Mouse (Mus musculus) brain, embryonic 18.5 days (tissue): ENCODE results near the gene Slc27a2.
"Not testable (repeated sequence)": the region's sequence is repeated elsewhere in the genome, so short reads cannot be mapped to it uniquely, and the experiment has no call there.

Experiments
- DNase-seq: peaks from one replicate; pipeline ENCODE4 v3.0.0-alpha.2; 2012; ENCODE audit warnings: low read depth, low spot score

The Slc27a2 gene

DNA sequence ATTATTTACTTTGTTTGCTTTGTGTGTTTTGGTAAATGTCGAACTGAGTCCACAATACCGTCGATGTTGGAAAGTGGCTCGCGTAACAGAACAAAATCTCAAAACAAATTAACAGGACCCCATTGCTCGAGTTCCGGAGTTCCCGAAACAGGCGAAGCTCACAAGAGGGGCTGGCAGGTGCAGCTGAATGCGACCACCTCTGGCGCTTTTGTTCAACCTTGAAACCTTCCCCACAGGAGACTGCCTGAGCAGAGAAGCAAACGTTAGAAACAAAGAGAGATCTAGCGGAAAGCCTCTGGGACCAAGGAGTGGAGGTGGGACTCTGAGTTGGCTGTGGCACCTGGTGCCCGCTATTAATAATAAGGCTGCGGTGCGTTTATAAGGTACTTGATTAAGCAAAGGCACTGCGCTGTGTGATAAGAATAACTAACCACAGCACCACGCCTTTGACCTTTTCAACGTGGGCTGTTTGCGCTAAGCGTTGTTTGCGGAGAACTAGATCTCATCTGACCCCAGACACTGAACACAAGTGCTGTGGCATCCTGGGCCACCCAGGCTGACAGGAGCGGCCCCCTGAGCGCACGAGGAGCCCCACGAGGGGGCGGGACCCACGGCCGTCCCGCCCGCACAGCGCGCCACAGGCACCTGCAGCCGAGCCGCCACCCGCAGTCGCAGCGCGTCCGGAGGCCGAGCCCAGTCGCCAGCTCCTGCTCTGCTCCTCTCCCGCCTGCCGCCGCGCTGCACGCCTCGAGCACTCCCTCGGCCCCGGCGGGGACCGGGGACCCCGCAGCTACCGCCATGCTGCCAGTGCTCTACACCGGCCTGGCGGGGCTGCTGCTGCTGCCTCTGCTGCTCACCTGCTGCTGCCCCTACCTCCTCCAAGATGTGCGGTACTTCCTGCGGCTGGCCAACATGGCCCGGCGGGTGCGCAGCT lies at the start of gene Slc27a2:
Gene Slc27a2 (plus strand): TSS at position 51 of the 934 bp plus-strand sequence.
- no peak for DNase-seq

GRCm38 (mm10) chr2:126505156-126505555 lies 47.1 kb upstream of the Slc27a2 start:
- DNase-seq = no peak

DNA sequence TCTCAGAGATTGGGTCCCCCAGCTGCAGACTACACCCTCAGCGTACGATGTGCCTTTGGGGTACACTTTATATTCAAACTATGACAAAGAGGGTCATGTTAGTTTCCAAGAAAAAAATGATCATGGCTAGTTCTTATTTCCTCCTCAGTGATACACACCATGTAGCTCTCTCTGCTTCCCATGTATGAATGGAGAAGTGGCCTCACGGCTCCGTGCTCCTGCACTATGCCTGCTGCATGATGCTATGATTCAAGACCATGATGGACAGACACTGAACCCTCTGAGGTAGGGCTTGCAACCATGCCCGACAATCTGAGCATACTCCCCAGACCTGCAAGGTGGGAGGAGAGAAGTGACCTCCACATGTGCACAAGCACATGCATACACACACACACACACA lies 44.7 kb upstream of the Slc27a2 start:
- no peak for DNase-seq

GRCm38 (mm10) chr2:126508228-126508627 lies 44.0 kb upstream of the Slc27a2 start:
- no peak for DNase-seq

DNA sequence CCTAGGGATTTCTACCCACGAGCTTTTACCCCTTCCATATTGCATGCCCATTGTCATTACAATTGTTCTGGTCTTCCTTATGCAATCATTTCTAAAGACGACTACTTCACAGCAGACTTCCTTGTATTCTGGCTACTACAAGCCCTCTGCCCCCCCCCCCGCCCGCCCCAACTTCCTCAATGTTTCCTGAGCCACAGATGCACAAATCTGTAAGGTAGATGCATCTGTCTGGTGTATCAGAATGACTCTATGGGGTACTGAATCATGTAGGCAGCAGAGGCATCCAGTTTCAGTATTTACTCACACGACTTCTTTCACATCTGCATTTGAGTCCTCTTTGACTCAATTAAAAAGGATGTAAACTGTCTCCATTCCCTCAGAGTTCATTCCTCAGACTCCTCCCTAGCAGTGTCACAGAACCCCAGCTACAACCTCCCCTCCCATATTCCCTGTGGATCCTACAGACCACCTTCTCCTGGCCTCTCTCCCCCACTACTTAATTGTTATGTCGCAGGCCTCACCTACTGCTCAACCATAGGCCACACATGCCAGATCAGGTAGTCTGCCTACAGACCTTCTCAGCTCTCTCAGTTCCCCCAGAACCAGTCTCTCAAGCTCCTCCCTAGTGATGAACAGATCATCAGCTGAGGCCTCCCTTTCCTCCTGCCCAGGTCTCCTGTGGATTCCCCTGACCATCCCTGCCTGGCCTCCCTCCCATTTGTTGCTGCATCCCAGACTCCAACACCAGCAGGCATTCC lies 37.0 kb upstream of the Slc27a2 start:
- no peak for DNase-seq

GRCm38 (mm10) chr2:126519872-126520581 lies 32.2 kb upstream of the Slc27a2 start:
- DNase-seq = no peak

DNA sequence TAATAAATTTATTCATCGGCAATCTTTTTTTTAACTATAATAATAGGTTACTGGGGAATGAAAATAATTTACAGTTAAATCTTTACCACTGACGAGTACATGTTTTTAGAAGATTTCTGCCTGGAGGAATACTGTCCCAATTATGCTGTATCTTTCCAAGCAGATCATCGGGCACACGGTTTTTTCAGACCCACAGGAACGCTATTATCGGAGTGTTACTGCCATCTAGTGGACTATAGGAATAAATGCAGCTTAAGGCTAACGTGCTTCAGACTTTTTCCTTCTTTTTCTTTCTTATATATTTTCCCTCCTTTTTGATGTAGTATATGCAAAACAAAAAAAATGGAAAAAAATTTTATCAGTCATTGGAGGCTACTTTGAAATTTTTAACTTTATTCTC lies 31.4 kb upstream of the Slc27a2 start:
- peak; percentile 20 for DNase-seq

DNA sequence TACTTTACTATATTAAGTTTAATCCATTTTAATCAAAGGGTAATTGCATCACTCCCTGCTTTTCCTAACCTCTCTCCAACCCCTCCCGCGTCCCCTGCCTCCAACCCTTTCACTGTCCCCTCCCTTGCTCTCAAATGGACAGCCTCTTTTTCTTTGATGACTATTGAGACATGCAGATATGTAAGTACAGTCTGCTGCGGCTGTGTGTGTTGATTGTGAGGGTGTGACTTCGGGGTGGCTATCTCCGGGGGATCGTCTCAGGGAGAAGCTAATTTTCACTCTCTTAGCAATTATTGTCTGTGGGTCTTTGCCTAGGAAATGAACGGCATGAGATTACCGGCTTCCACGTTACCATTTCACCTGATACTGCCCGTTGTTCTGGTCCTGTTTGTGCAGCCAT lies 30.7 kb upstream of the Slc27a2 start:
- DNase-seq = no peak

- no peak for DNase-seq
Observed at GRCm38 (mm10) chr2:126522056-126522455, 30.2 kb upstream of the Slc27a2 start.

- not testable (repeated sequence) for DNase-seq
Observed at GRCm38 (mm10) chr2:126523101-126523745, 29.0 kb upstream of the Slc27a2 start.

DNA sequence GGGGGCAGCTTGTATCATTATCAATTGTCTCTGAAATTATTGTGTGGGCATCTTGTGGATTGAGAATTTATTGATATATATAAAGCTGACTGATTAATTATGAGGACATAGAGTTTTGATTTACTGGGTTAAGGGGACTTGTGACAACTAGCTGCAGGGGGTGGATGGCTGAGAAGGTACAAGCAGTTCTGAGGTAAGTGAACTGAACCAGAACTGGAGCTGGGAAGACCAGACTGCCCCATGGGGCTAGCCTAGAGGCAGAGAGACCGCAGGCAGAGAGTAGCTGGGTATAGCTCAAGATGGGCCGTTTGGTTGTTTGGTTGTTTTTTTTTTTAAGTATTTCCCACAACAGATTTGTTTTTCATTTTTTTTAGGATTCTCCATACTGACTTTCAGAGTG lies 27.9 kb upstream of the Slc27a2 start:
- no peak for DNase-seq

DNA sequence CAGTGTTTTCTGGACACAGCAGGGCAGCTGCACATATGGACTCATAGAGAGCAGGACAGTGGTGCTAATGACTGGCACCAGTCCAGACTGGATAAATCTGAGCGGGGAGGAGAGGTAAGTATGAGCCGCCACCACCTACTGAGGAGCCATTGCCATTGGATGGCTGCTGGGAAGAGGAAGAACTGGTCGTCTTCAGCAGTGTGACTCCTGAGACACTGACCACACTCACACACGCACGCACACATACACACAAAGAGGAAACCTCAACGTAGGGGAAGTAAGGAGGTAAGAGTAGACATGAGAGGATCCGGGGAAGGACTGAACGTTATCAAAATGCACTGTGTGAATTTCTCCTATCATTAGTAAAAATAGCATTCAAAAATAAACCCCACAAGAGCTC lies 24.7 kb upstream of the Slc27a2 start:
- DNase-seq = no peak

- no peak for DNase-seq
Observed at GRCm38 (mm10) chr2:126530581-126530980, 21.6 kb upstream of the Slc27a2 start.

GRCm38 (mm10) chr2:126537654-126538053 lies 14.6 kb upstream of the Slc27a2 start:
- no peak for DNase-seq

DNA sequence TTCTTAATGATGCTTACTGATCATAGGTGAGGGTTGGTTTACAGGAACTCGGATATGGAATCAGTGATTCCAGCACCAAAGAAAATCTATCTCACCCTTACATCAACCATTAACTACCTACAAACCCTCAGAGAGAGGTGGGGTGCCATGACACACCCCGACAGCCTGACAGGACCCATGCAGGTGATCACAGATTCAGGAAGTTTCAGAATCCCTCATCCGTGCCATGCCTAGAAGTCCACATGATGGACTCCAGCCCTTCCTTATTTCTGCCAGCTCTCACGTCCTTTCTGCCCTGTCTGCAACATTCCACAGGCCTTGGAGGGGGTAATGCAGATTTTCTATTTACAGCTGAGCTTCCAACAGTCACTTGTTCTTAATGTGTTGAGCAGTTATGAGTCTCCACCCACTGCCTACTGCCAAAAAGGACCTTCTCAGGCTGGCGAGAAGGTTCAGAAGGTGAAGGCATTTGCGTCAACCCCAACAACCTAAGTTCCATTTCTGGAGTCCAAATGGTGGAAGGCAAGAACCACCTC lies 11.7 kb upstream of the Slc27a2 start:
- no peak for DNase-seq

GRCm38 (mm10) chr2:126542211-126542610 lies 10.0 kb upstream of the Slc27a2 start:
- DNase-seq = no peak

GRCm38 (mm10) chr2:126545297-126545696 lies 6.9 kb upstream of the Slc27a2 start:
- DNase-seq = no peak

DNA sequence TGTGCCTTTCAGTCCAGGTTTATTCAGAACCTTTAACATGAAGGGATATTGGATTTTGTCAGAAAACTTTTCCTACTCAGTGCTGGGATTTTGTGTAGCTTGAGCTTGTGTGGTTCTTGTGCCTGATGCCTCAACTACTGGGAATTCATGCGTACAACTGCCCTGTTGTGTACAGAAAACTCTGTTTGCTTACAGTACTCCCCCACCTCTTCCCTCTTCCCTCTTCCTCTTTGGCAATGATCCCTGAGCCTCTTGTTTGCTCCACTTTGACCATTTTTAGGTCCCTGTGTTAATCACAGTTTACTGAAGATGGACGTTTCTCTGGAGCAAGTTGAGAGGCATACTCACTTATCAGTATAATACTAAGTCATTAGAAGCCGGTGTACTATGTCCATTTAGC lies 5.8 kb upstream of the Slc27a2 start:
- no peak for DNase-seq

- no peak for DNase-seq
Observed at GRCm38 (mm10) chr2:126549681-126550080, 2.5 kb upstream of the Slc27a2 start.

DNA sequence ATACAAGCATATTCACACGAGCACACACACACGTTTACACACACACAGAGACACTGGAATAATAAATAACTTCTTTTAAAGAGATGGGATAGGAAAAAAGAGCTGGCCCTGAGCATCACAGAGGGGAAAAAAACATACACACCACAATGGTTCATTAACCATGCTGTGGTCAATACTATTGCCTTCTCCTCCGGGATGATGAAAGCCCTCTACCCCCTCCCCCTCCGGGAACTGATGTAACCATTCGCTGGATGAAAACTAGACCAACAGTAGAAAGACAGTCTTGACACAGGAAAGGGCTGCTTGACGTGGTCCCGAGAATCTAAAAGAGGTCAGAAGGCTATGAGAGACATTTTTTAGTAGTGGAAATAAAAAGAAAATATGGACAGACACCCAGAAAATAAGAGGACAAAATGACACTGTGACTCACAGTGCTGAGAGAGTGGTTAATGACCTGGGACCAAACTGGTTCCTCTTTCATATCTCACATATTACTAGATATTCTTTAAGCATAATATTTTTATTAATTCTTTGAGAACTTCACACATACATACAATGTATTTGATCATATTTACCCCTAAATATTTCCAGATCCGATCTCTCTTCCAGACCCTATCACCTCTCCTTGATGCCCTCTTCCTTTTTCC lies 840 bp upstream of the Slc27a2 start:
- no peak for DNase-seq

DNA sequence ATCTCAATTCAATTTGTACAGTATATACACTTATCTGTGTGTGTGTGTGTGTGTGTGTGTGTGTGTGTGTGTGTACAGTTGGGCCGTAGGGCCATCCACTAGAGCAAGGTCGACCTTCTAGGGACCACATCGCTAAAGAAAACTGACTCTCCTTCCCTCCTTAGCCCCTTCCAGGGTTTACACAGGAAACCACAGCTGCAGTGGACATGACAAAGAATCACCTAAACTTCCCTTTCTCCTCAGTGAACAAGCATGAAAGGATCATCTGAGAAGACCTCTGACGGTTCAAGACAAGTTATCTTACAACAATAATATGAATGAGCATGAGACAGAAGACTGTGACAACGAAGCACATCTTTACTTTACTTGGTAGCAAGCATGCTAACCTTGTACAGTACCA lies 311 bp upstream of the Slc27a2 start:
- no peak for DNase-seq
